Comparison of ENCODE assay signal across 8 mouse cellular contexts in genomic region chr12:40221611-40222010, GRCm38 (mm10). TPM values are rescaled to one million over a fixed set of nuclear protein-coding genes. Genes with fewer than 3 reads are reported as not detected.
A peak's percentile ranks its signal among the peaks of the same experiment; 100 is the strongest.
DNase-seq lines count a peak whose midpoint lies in the region; ATAC-seq and TF ChIP-seq lines count a peak whose summit lies in the region.
"Had no signal": no experiment of that assay in that cellular context is flagged by ENCODE, and none has a peak within 500 bp of the region (broad histone marks: within the 10 kb centered on the region; RNA-seq: fewer than 3 reads in every experiment).

No protein-coding gene starts in this region.

- peak; percentile 9 for DNase-seq in lung, embryonic 14.5 days
- no peak for DNase-seq in lung, postnatal 4 days
- DNase-seq in embryonic facial prominence, embryonic 14.5 days (ENCODE audit: low spot score) = no peak
- DNase-seq in limb, embryonic 11.5 days (ENCODE audit: low spot score) = no peak
- no peak for DNase-seq in left cerebral cortex, postnatal 4 days
- no peak for DNase-seq in left cerebral cortex, postnatal 25 days (ENCODE audit: low spot score in 2 of 2)
- DNase-seq: adrenal gland, postnatal 36 days had no signal

- H3K27ac ChIP-seq in lung, embryonic 14.5 days (ENCODE audit: low read depth) = peak overlapping the region; percentile 99; the same call in 1 of the 2 replicates
- no peak overlapping the region; the same call in 1 of the 2 replicates for H3K27ac ChIP-seq in embryonic facial prominence, embryonic 14.5 days (replicated peaks; ENCODE audit: low read depth, low read length)
- no peak overlapping the region for H3K27ac ChIP-seq in limb, embryonic 11.5 days (replicated peaks; ENCODE audit: low read depth, low read length)
- no peak overlapping the region; the same call in 1 of the 2 replicates for H3K27ac ChIP-seq in stomach, embryonic 14.5 days (ENCODE audit: low read length)

- H3K4me2 ChIP-seq in lung, embryonic 14.5 days = peak overlapping the region; percentile 75
- peak overlapping the region; percentile 57 for H3K4me2 ChIP-seq in embryonic facial prominence, embryonic 14.5 days (ENCODE audit: low read depth, low read length)
- H3K4me2 ChIP-seq in limb, embryonic 11.5 days (ENCODE audit: low read depth, severe bottlenecking) = peak overlapping the region; percentile 68
- peak overlapping the region; percentile 58 for H3K4me2 ChIP-seq in stomach, embryonic 14.5 days (replicated peaks; ENCODE audit: low read depth, low read length)

- no peak for ATAC-seq in lung, embryonic 14.5 days (ENCODE audit: insufficient read depth)
- ATAC-seq in embryonic facial prominence, embryonic 14.5 days (ENCODE audit: low read depth) = no peak
- no peak for ATAC-seq in limb, embryonic 11.5 days (ENCODE audit: insufficient number of reproducible peaks, low FRiP score, low TSS enrichment, low read depth)
- no peak for ATAC-seq in stomach, embryonic 14.5 days (ENCODE audit: insufficient number of reproducible peaks, insufficient read depth, low FRiP score, low read depth)

- no peak for TF ChIP-seq CTCF in lung, embryonic 14.5 days (IDR thresholded peaks at IDR 0.05; ENCODE audit: low read depth)

- H3K9me3 ChIP-seq in lung, embryonic 14.5 days (ENCODE audit: low read depth, low read length) = no peaks in the 10 kb centered on the region
- no peaks in the 10 kb centered on the region for H3K9me3 ChIP-seq in embryonic facial prominence, embryonic 14.5 days (ENCODE audit: control insufficient read depth, low read length)
- no peaks in the 10 kb centered on the region for H3K9me3 ChIP-seq in limb, embryonic 11.5 days (ENCODE audit: control insufficient read depth, low read length)
- no peaks in the 10 kb centered on the region for H3K9me3 ChIP-seq in stomach, embryonic 14.5 days (ENCODE audit: control insufficient read depth, low read depth, low read length)

- peak overlapping the region; percentile 94 for H3K9ac ChIP-seq in lung, embryonic 14.5 days
- peak overlapping the region; percentile 94 for H3K9ac ChIP-seq in embryonic facial prominence, embryonic 14.5 days (ENCODE audit: low read depth, low read length)
- H3K9ac ChIP-seq in limb, embryonic 11.5 days (ENCODE audit: low read length) = peak overlapping the region; percentile 89
- peak overlapping the region; percentile 85 for H3K9ac ChIP-seq in stomach, embryonic 14.5 days (replicated peaks; ENCODE audit: low read depth, low read length)

- intact Hi-C loops in left cerebral cortex, postnatal 4 days (cut with DNase I) = no loop called here
- intact Hi-C loops in left cerebral cortex, postnatal 25 days (cut with DNase I) = loop anchor here (10.0 kb wide), 1 partner anchor 803 kb away; the partner anchor contains the start of gene Immp2l

- H3K27me3 ChIP-seq in lung, embryonic 14.5 days (ENCODE audit: insufficient read depth, low read length) = no peaks in the 10 kb centered on the region
- H3K27me3 ChIP-seq in embryonic facial prominence, embryonic 14.5 days (replicated peaks; ENCODE audit: control insufficient read depth, insufficient read depth, low read length) = no peaks in the 10 kb centered on the region
- no peaks in the 10 kb centered on the region for H3K27me3 ChIP-seq in limb, embryonic 11.5 days (ENCODE audit: control insufficient read depth, insufficient read depth, low read length)
- H3K27me3 ChIP-seq in stomach, embryonic 14.5 days (ENCODE audit: control insufficient read depth, insufficient read depth, low read length) = no peaks in the 10 kb centered on the region

- whole genome bisulfite sequencing in lung, embryonic 14.5 days = 9% methylated on average over 5 of the region's 5 CpGs
- WGBS in embryonic facial prominence, embryonic 14.5 days = 15% methylated on average over 5 of the region's 5 CpGs
- 22% methylated on average over 5 of the region's 5 CpGs for WGBS in limb, embryonic 11.5 days
- 11% methylated on average over 5 of the region's 5 CpGs for WGBS in stomach, embryonic 14.5 days

- peaks cover 12% of the 10 kb centered on the region for H3K36me3 ChIP-seq in lung, embryonic 14.5 days (ENCODE audit: insufficient read depth)
- H3K36me3 ChIP-seq in embryonic facial prominence, embryonic 14.5 days (ENCODE audit: control insufficient read depth, insufficient read depth, low read length) = peaks cover 6% of the 10 kb centered on the region
- H3K36me3 ChIP-seq in limb, embryonic 11.5 days (ENCODE audit: control insufficient read depth, insufficient read depth, low read length) = no peaks in the 10 kb centered on the region
- H3K36me3 ChIP-seq in stomach, embryonic 14.5 days (ENCODE audit: control insufficient read depth, insufficient read depth, low read length) = peaks cover 5% of the 10 kb centered on the region

- H3K4me3 ChIP-seq in lung, embryonic 14.5 days (ENCODE audit: low read depth, low read length) = peak overlapping the region; percentile 93
- peak overlapping the region; percentile 100 for H3K4me3 ChIP-seq in embryonic facial prominence, embryonic 14.5 days (ENCODE audit: low read depth, low read length)
- H3K4me3 ChIP-seq in limb, embryonic 11.5 days (ENCODE audit: low read depth, low read length) = peak overlapping the region; percentile 94
- H3K4me3 ChIP-seq in stomach, embryonic 14.5 days (ENCODE audit: low read depth, low read length) = peak overlapping the region; percentile 98

- 0 out of 2 replicates have a peak, but pooled peaks cover 11% of the 10 kb centered on the region for H3K4me1 ChIP-seq in lung, embryonic 14.5 days (ENCODE audit: insufficient read depth)
- peaks cover 26% of the 10 kb centered on the region for H3K4me1 ChIP-seq in embryonic facial prominence, embryonic 14.5 days (ENCODE audit: control insufficient read depth, insufficient read depth, low read length)
- H3K4me1 ChIP-seq in limb, embryonic 11.5 days (ENCODE audit: control insufficient read depth, insufficient read depth, low read length) = peaks cover 8% of the 10 kb centered on the region; the same call in 1 of the 2 replicates
- H3K4me1 ChIP-seq in stomach, embryonic 14.5 days (ENCODE audit: control insufficient read depth, insufficient read depth, low read length) = peaks cover 6% of the 10 kb centered on the region; the same call in 1 of the 2 replicates

RNA-seq across cellular contexts. Expression of gene Lsmem1, which starts 22.3 kb away (rescaled TPM):
- not detected in 2 replicates for polyA plus RNA-seq in lung, embryonic 14.5 days (2014; fragmentation: Nextera tagmentation; extraction: Ambion mirVana)
- polyA plus RNA-seq in embryonic facial prominence, embryonic 14.5 days (2014; fragmentation: Nextera tagmentation; extraction: Ambion mirVana) = 4.5 and 4.7 TPM in 2 replicates
- polyA plus RNA-seq in limb, embryonic 11.5 days (2014; fragmentation: Nextera tagmentation; extraction: Ambion mirVana) = not detected in 2 replicates
- not detected in 2 replicates for polyA plus RNA-seq in stomach, embryonic 14.5 days (2014; fragmentation: Nextera tagmentation; extraction: Ambion mirVana)
- under 1 TPM in 1 of 2 experiments, not detected in 1; 0.54 TPM for total RNA-seq in left cerebral cortex, postnatal 4 days (2021)
- total RNA-seq in left cerebral cortex, postnatal 25 days (2021) = 1 to 10 TPM in 1 of 2 experiments, under 1 TPM in 1; 0.69 to 1.3 TPM
- total RNA-seq: adrenal gland, postnatal 36 days had no signal

RNA-seq across cellular contexts. Expression of gene Ifrd1, which starts 26.7 kb away (rescaled TPM):
- 141 and 148 TPM in 2 replicates for polyA plus RNA-seq in lung, embryonic 14.5 days (2014; fragmentation: Nextera tagmentation; extraction: Ambion mirVana)
- 115 and 127 TPM in 2 replicates for polyA plus RNA-seq in embryonic facial prominence, embryonic 14.5 days (2014; fragmentation: Nextera tagmentation; extraction: Ambion mirVana)
- 135 and 137 TPM in 2 replicates for polyA plus RNA-seq in limb, embryonic 11.5 days (2014; fragmentation: Nextera tagmentation; extraction: Ambion mirVana)
- 86.2 and 101 TPM in 2 replicates for polyA plus RNA-seq in stomach, embryonic 14.5 days (2014; fragmentation: Nextera tagmentation; extraction: Ambion mirVana)
- total RNA-seq in left cerebral cortex, postnatal 4 days (2021) = 100 to 1,000 TPM; 112 to 125 TPM
- total RNA-seq in left cerebral cortex, postnatal 25 days (2021) = 100 to 1,000 TPM; 110 TPM
